Mouse (Mus musculus) intestine, embryonic 16.5 days (tissue): ENCODE results near the gene Otud7b. TPM values are rescaled to one million over a fixed set of nuclear protein-coding genes. Genes with fewer than 3 reads are reported as not detected.

Experiments used
- ATAC-seq: fragments of 200-750 bp; cut with Nextera tagmentation; 2 replicates; pipeline ENCODE4 v1.8.0; 2017; ENCODE audit warnings: moderate TSS enrichment, moderate library complexity
- H3K27ac ChIP-seq: fragments of 300-500 bp; sonication (generic); 2 replicates; pipeline ENCODE4 v1.5.1; 2014; ENCODE audit warnings: mild to moderate bottlenecking, low read length
- H3K27me3 ChIP-seq: fragments of 300-500 bp; sonication (generic); replicated peaks from 2 replicates; pipeline ENCODE4 v1.6.1; 2014; ENCODE audit warnings: low read length, control low read depth, mixed read lengths; ENCODE audit not compliant: control insufficient read depth, insufficient read depth
- H3K36me3 ChIP-seq: fragments of 300-500 bp; sonication (generic); 2 replicates; pipeline ENCODE4 v1.6.1; 2014; ENCODE audit warnings: low read length, control low read depth; ENCODE audit not compliant: control insufficient read depth, insufficient read depth
- H3K4me1 ChIP-seq: fragments of 300-500 bp; sonication (generic); 2 replicates; pipeline ENCODE4 v1.6.1; 2014; ENCODE audit warnings: low read length, control low read depth, mixed read lengths; ENCODE audit not compliant: control insufficient read depth, insufficient read depth
- H3K4me2 ChIP-seq: fragments of 300-500 bp; sonication (generic); 2 replicates; pipeline ENCODE4 v1.6.1; 2014; ENCODE audit warnings: low read depth, low read length, control low read depth
- H3K4me3 ChIP-seq: fragments of 300-500 bp; sonication (generic); 2 replicates; pipeline ENCODE4 v1.5.1; 2014; ENCODE audit warnings: mild to moderate bottlenecking, low read length
- H3K9ac ChIP-seq: fragments of 300-500 bp; sonication (generic); 2 replicates; pipeline ENCODE4 v1.6.1; 2014; ENCODE audit warnings: low read depth, low read length
- H3K9me3 ChIP-seq: fragments of 300-500 bp; sonication (generic); 2 replicates; pipeline ENCODE4 v1.6.1; 2016; ENCODE audit warnings: low read length, control low read depth; ENCODE audit not compliant: control insufficient read depth
- WGBS: fragments of 180-500 bp; shearing (Covaris S2); extraction: QIAGEN DNeasy Blood & Tissue Kit; methylation state at CpG from one replicate; pipeline ENCODE4 v1.1.7; 2014; 5-methylcytosine and 5-hydroxymethylcytosine counted together
- polyA plus RNA-seq: library from polyadenylated mRNA; unstranded; fragments of >200 nt; fragmentation: Nextera tagmentation; extraction: Ambion mirVana; gene quantifications from 2 replicates; pipeline ENCODE4 v1.2.1, GENCODE M21; 2015

Gene Otud7b
- polyA plus RNA-seq, 1 experiment from 2014 or later, result 15.5 TPM

- H3K4me1 ChIP-seq, result no peaks in the 10 kb centered on the region
Observed at GRCm38 (mm10) chr3:96082100-96082499, 22.2 kb upstream of the Otud7b start.

GRCm38 (mm10) chr3:96082714-96083508 lies 21.4 kb upstream of the Otud7b start:
- H3K9me3 ChIP-seq, result no peaks in the 10 kb centered on the region
- no peak for ATAC-seq
- no peak overlapping the region for H3K4me2 ChIP-seq
- 77% methylated on average over 15 of the region's 15 CpGs for WGBS
- H3K4me1 ChIP-seq, result no peaks in the 10 kb centered on the region
- no peak overlapping the region for H3K9ac ChIP-seq
- H3K36me3 ChIP-seq, result no peaks in the 10 kb centered on the region
- no peak overlapping the region for H3K27ac ChIP-seq
- H3K4me3 ChIP-seq, result no peak overlapping the region
- no peaks in the 10 kb centered on the region for H3K27me3 ChIP-seq

More at GRCm38 (mm10) chr3:96082100-96082499, 22.2 kb upstream of the Otud7b start:
- Histone ChIP-seq H3K27me3 (no peaks in the 10 kb centered on the region), H3K27ac (no peak overlapping the region), H3K9ac (no peak overlapping the region), H3K9me3 (no peaks in the 10 kb centered on the region), H3K36me3 (no peaks in the 10 kb centered on the region), H3K4me3 (no peak overlapping the region), H3K4me2 (no peak overlapping the region)
- ATAC-seq, result no peak
- WGBS, result 87% methylated on average over 2 of the region's 2 CpGs

- Histone ChIP-seq H3K9me3 (no peaks in the 10 kb centered on the region), H3K4me2 (no peak overlapping the region)
- 74% methylated on average over 10 of the region's 10 CpGs for WGBS
Observed at GRCm38 (mm10) chr3:96084146-96084755, 20.1 kb upstream of the Otud7b start.

GRCm38 (mm10) chr3:96087219-96087618 lies 17.1 kb upstream of the Otud7b start:
- H3K9ac ChIP-seq, result no peak overlapping the region
- 62% methylated on average over 2 of the region's 2 CpGs for WGBS
- no peak for ATAC-seq
- H3K9me3 ChIP-seq, result no peaks in the 10 kb centered on the region
- H3K27me3 ChIP-seq, result no peaks in the 10 kb centered on the region
- H3K36me3 ChIP-seq, result no peaks in the 10 kb centered on the region
- no peaks in the 10 kb centered on the region for H3K4me1 ChIP-seq
- H3K4me3 ChIP-seq, result no peak overlapping the region
- no peak overlapping the region for H3K4me2 ChIP-seq
- no peak overlapping the region for H3K27ac ChIP-seq

More at GRCm38 (mm10) chr3:96084146-96084755, 20.1 kb upstream of the Otud7b start:
- no peaks in the 10 kb centered on the region for H3K27me3 ChIP-seq
- ATAC-seq, result no peak
- H3K4me1 ChIP-seq, result no peaks in the 10 kb centered on the region
- H3K27ac ChIP-seq, result no peak overlapping the region
- H3K9ac ChIP-seq, result no peak overlapping the region
- H3K4me3 ChIP-seq, result no peak overlapping the region
- H3K36me3 ChIP-seq, result no peaks in the 10 kb centered on the region

GRCm38 (mm10) chr3:96087801-96088200 lies 16.5 kb upstream of the Otud7b start:
- Histone ChIP-seq H3K27ac (no peak overlapping the region), H3K27me3 (no peaks in the 10 kb centered on the region), H3K4me3 (no peak overlapping the region), H3K36me3 (no peaks in the 10 kb centered on the region), H3K4me2 (no peak overlapping the region), H3K9me3 (no peaks in the 10 kb centered on the region), H3K4me1 (no peaks in the 10 kb centered on the region), H3K9ac (no peak overlapping the region)
- ATAC-seq, result no peak
- WGBS, result 81% methylated on average over 4 of the region's 4 CpGs

GRCm38 (mm10) chr3:96089882-96090489 lies 14.3 kb upstream of the Otud7b start:
- Histone ChIP-seq H3K4me2 (no peak overlapping the region), H3K4me3 (no peak overlapping the region), H3K9ac (no peak overlapping the region), H3K36me3 (no peaks in the 10 kb centered on the region), H3K27me3 (no peaks in the 10 kb centered on the region), H3K9me3 (no peaks in the 10 kb centered on the region), H3K4me1 (no peaks in the 10 kb centered on the region), H3K27ac (no peak overlapping the region)
- no peak for ATAC-seq
- 70% methylated on average over 2 of the region's 2 CpGs for WGBS

- Histone ChIP-seq H3K4me1 (no peaks in the 10 kb centered on the region), H3K9me3 (no peaks in the 10 kb centered on the region), H3K27ac (no peak overlapping the region), H3K4me2 (no peak overlapping the region), H3K4me3 (no peak overlapping the region), H3K9ac (no peak overlapping the region), H3K27me3 (no peaks in the 10 kb centered on the region), H3K36me3 (no peaks in the 10 kb centered on the region)
- WGBS, result 70% methylated on average over 2 of the region's 2 CpGs
- ATAC-seq, result no peak
Observed at GRCm38 (mm10) chr3:96091146-96091545, 13.2 kb upstream of the Otud7b start.

- no peak for ATAC-seq
- H3K27ac ChIP-seq, result no peak overlapping the region
Observed at GRCm38 (mm10) chr3:96091966-96092365, 12.4 kb upstream of the Otud7b start.

GRCm38 (mm10) chr3:96093509-96093908 lies 10.8 kb upstream of the Otud7b start:
- ATAC-seq, result peak; percentile 69
- Histone ChIP-seq H3K36me3 (no peaks in the 10 kb centered on the region), H3K4me1 (no peaks in the 10 kb centered on the region), H3K27ac (peak overlapping the region; percentile 47; the same call in 1 of the 2 replicates), H3K9ac (0 out of 2 replicates have a peak overlapping the region, but pooled peaks have one; percentile 15), H3K9me3 (no peaks in the 10 kb centered on the region), H3K4me2 (peak overlapping the region; percentile 31), H3K27me3 (no peaks in the 10 kb centered on the region), H3K4me3 (no peak overlapping the region)
- WGBS, result 53% methylated on average over 13 of the region's 13 CpGs

More at GRCm38 (mm10) chr3:96091966-96092365, 12.4 kb upstream of the Otud7b start:
- Histone ChIP-seq H3K9me3 (no peaks in the 10 kb centered on the region), H3K27me3 (no peaks in the 10 kb centered on the region), H3K9ac (no peak overlapping the region), H3K4me3 (no peak overlapping the region), H3K4me1 (no peaks in the 10 kb centered on the region), H3K4me2 (no peak overlapping the region), H3K36me3 (no peaks in the 10 kb centered on the region)
- 66% methylated on average over 6 of the region's 6 CpGs for WGBS
